Mouse (Mus musculus) forebrain, postnatal 0 days (tissue): ENCODE measurements at regions not wholly inside any gene's neighbourhood (a gene's known extent, or its start where the extent isn't known, plus 50 kb on each side); places are given as distances from the start of the nearest gene placed in this dataset.

ENCODE experiments used
- ATAC-seq: fragments of 200-750 bp; cut with Nextera tagmentation; 2 replicates; pipeline ENCODE4 v1.8.0; 2017; ENCODE audit warnings: mild to moderate bottlenecking, moderate library complexity
- DNase-seq: peaks from one replicate; pipeline ENCODE4 v3.0.0-alpha.2; 2015
- H3K27ac ChIP-seq: fragments of 300-500 bp; sonication (generic); 2 replicates; pipeline ENCODE4 v1.5.1; 2014; ENCODE audit warnings: low read depth, mild to moderate bottlenecking, antibody characterized with exemption, low read length, moderate library complexity, mixed read lengths
- H3K27me3 ChIP-seq: fragments of 300-500 bp; sonication (generic); 2 replicates; pipeline ENCODE4 v1.6.1; 2014; ENCODE audit warnings: mild to moderate bottlenecking, low read length, mixed read lengths; ENCODE audit not compliant: insufficient read depth
- H3K36me3 ChIP-seq: fragments of 300-500 bp; sonication (generic); 2 replicates; pipeline ENCODE4 v1.6.1; 2014; ENCODE audit warnings: mild to moderate bottlenecking, moderate library complexity; ENCODE audit not compliant: insufficient read depth
- H3K4me1 ChIP-seq: fragments of 300-500 bp; sonication (generic); 2 replicates; pipeline ENCODE4 v1.6.1; 2014; ENCODE audit warnings: antibody characterized with exemption; ENCODE audit not compliant: insufficient read depth
- H3K4me2 ChIP-seq: fragments of 300-500 bp; sonication (generic); 2 replicates; pipeline ENCODE4 v1.6.1; 2014; ENCODE audit warnings: low read depth, mild to moderate bottlenecking, moderate library complexity
- H3K4me3 ChIP-seq: fragments of 300-500 bp; sonication (generic); 2 replicates; pipeline ENCODE4 v1.5.1; 2014; ENCODE audit warnings: low read depth, low read length, mixed read lengths
- H3K9ac ChIP-seq: fragments of 300-500 bp; sonication (generic); 2 replicates; pipeline ENCODE4 v1.6.1; 2014; ENCODE audit warnings: mild to moderate bottlenecking
- H3K9me3 ChIP-seq: fragments of 300-500 bp; sonication (generic); 2 replicates; pipeline ENCODE4 v1.6.1; 2016; ENCODE audit warnings: low read length
- CTCF ChIP-seq: sonication (generic); IDR thresholded peaks from 2 replicates; pipeline ENCODE4 v1.5.1; 2016; ENCODE audit warnings: antibody characterized with exemption, control low read depth, low read depth
- WGBS: fragments of 180-500 bp; shearing (Covaris S2); extraction: QIAGEN DNeasy Blood & Tissue Kit; methylation state at CpG from one replicate; pipeline ENCODE4 v1.1.7; 2014; 5-methylcytosine and 5-hydroxymethylcytosine counted together

GRCm38 (mm10) chr5:51397528-51397927 is 170.0 kb downstream of the Ppargc1a start:
- no peaks in the 10 kb centered on the region for H3K9me3 ChIP-seq
- H3K27me3 ChIP-seq, result no peaks in the 10 kb centered on the region
- no peak overlapping the region for H3K27ac ChIP-seq
- DNase-seq (no peak), ATAC-seq (no peak)
- no peak overlapping the region for H3K4me2 ChIP-seq
- H3K4me1 ChIP-seq, result no peaks in the 10 kb centered on the region
- H3K36me3 ChIP-seq, result no peaks in the 10 kb centered on the region
- TF ChIP-seq CTCF, result no peak
- no peak overlapping the region for H3K4me3 ChIP-seq
- H3K9ac ChIP-seq, result no peak overlapping the region
- 93% methylated on average over 5 of the region's 5 CpGs for WGBS

GRCm38 (mm10) chr5:51391319-51391718 is 176.2 kb downstream of the Ppargc1a start:
- 88% methylated on average over 8 of the region's 8 CpGs for WGBS
- H3K27ac ChIP-seq, result no peak overlapping the region
- no peak overlapping the region for H3K4me2 ChIP-seq
- ATAC-seq, result no peak
- no peaks in the 10 kb centered on the region for H3K4me1 ChIP-seq
- no peak overlapping the region for H3K9ac ChIP-seq
- H3K9me3 ChIP-seq, result no peaks in the 10 kb centered on the region
- no peak for DNase-seq
- H3K4me3 ChIP-seq, result no peak overlapping the region
- no peaks in the 10 kb centered on the region for H3K27me3 ChIP-seq
- no peaks in the 10 kb centered on the region for H3K36me3 ChIP-seq
- TF ChIP-seq CTCF, result no peak

GRCm38 (mm10) chr5:51387751-51388150 is 179.8 kb downstream of the Ppargc1a start:
- DNase-seq, result no peak
- Histone ChIP-seq H3K27ac (no peak overlapping the region), H3K9me3 (no peaks in the 10 kb centered on the region), H3K9ac (no peak overlapping the region), H3K4me2 (no peak overlapping the region), H3K4me3 (no peak overlapping the region), H3K36me3 (no peaks in the 10 kb centered on the region), H3K27me3 (no peaks in the 10 kb centered on the region), H3K4me1 (no peaks in the 10 kb centered on the region)
- no peak for ATAC-seq
- 66% methylated on average over 2 of the region's 2 CpGs for WGBS
- no peak for TF ChIP-seq CTCF

- no peak for DNase-seq
These were observed 181.1 kb downstream of the Ppargc1a start for GRCm38 (mm10) chr5:51386409-51386808.

GRCm38 (mm10) chr5:51384278-51384677 is 183.2 kb downstream of the Ppargc1a start:
- Histone ChIP-seq H3K9ac (no peak overlapping the region), H3K4me3 (no peak overlapping the region), H3K27ac (no peak overlapping the region), H3K4me2 (no peak overlapping the region), H3K4me1 (no peaks in the 10 kb centered on the region), H3K9me3 (no peaks in the 10 kb centered on the region), H3K36me3 (no peaks in the 10 kb centered on the region), H3K27me3 (no peaks in the 10 kb centered on the region)
- DNase-seq (no peak), ATAC-seq (no peak)
- TF ChIP-seq CTCF, result no peak
- 91% methylated on average over 6 of the region's 6 CpGs for WGBS

More at GRCm38 (mm10) chr5:51386409-51386808, 181.1 kb downstream of the Ppargc1a start:
- H3K4me1 ChIP-seq, result no peaks in the 10 kb centered on the region
- H3K27ac ChIP-seq, result no peak overlapping the region
- 80% methylated on average over 3 of the region's 3 CpGs for WGBS
- no peak overlapping the region for H3K4me3 ChIP-seq
- no peaks in the 10 kb centered on the region for H3K36me3 ChIP-seq
- no peak overlapping the region for H3K9ac ChIP-seq
- H3K9me3 ChIP-seq, result no peaks in the 10 kb centered on the region
- ATAC-seq, result no peak
- no peak overlapping the region for H3K4me2 ChIP-seq
- TF ChIP-seq CTCF, result peak; percentile 15; the same call in 1 of the 2 replicates
- no peaks in the 10 kb centered on the region for H3K27me3 ChIP-seq

GRCm38 (mm10) chr5:51359101-51359500 is 208.4 kb downstream of the Ppargc1a start:
- H3K4me3 ChIP-seq, result no peak overlapping the region
- H3K4me1 ChIP-seq, result no peaks in the 10 kb centered on the region
- no peak for TF ChIP-seq CTCF
- ATAC-seq, result no peak
- H3K4me2 ChIP-seq, result no peak overlapping the region
- no peaks in the 10 kb centered on the region for H3K27me3 ChIP-seq
- no peaks in the 10 kb centered on the region for H3K9me3 ChIP-seq
- no peak overlapping the region for H3K27ac ChIP-seq
- WGBS, result 94% methylated on average over 1 of the region's 1 CpGs
- no peak for DNase-seq
- no peaks in the 10 kb centered on the region for H3K36me3 ChIP-seq
- no peak overlapping the region for H3K9ac ChIP-seq

GRCm38 (mm10) chr5:51348256-51348655 is 219.3 kb downstream of the Ppargc1a start:
- WGBS, result 53% methylated on average over 2 of the region's 2 CpGs
- ATAC-seq (peak; percentile 80), DNase-seq (peak; percentile 31)

GRCm38 (mm10) chr5:51329142-51329541 is 238.4 kb downstream of the Ppargc1a start:
- Histone ChIP-seq H3K27me3 (no peaks in the 10 kb centered on the region), H3K36me3 (no peaks in the 10 kb centered on the region), H3K4me3 (no peak overlapping the region), H3K9ac (no peak overlapping the region), H3K27ac (no peak overlapping the region), H3K9me3 (no peaks in the 10 kb centered on the region), H3K4me1 (no peaks in the 10 kb centered on the region), H3K4me2 (no peak overlapping the region)
- WGBS, result 93% methylated on average over 3 of the region's 3 CpGs
- no peak for ATAC-seq
- no peak for DNase-seq
- no peak for TF ChIP-seq CTCF

More at GRCm38 (mm10) chr5:51348256-51348655, 219.3 kb downstream of the Ppargc1a start:
- no peak overlapping the region for H3K4me2 ChIP-seq
- H3K9me3 ChIP-seq, result no peaks in the 10 kb centered on the region
- no peaks in the 10 kb centered on the region for H3K4me1 ChIP-seq
- H3K27ac ChIP-seq, result no peak overlapping the region
- TF ChIP-seq CTCF, result no peak
- no peak overlapping the region for H3K4me3 ChIP-seq
- no peaks in the 10 kb centered on the region for H3K36me3 ChIP-seq
- H3K27me3 ChIP-seq, result no peaks in the 10 kb centered on the region
- no peak overlapping the region for H3K9ac ChIP-seq
